Mouse (Mus musculus): Measurements from ENCODE around the gene Serpina3n.
"Not testable (repeated sequence)": the region's sequence is repeated elsewhere in the genome, so short reads cannot be mapped to it uniquely, and the experiment has no call there.

DNA sequence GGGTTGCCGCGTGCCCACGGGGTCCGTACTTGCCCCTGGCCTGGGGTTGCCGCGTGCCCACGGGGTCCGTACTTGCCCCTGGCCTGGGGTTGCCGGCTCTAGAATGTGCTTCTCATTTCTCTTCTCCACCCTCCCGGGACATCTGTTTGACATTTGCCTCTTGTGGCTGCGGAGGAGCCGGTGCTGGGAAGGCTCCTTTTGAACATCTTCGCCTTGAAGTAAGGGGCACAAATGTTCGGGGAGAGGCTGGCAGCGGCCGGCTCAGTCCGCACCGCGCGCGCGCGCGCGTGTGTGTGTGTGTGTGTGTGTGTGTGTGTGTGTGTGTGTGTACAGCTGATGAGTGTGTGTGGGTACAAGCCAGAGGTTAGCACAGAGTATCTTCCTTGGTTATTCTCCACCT, 40.5 kb downstream of the Serpina3n start:
- TF ChIP-seq CTCF (IDR thresholded peaks at IDR 0.05); POLR2A (IDR thresholded peaks at IDR 0.05; ENCODE audit: insufficient read depth, low read depth, low read length); EP300 (IDR thresholded peaks at IDR 0.05; ENCODE audit: insufficient read depth, low read depth, low read length): not testable (repeated sequence)
